Mouse (Mus musculus): ENCODE results near the gene Hpca. TPM values are rescaled to one million over a fixed set of nuclear protein-coding genes. Genes with fewer than 3 reads are reported as not detected.

Hpca gene
- total and polyA plus RNA-seq, 2 experiments from 2014 or later: 202 to 270 TPM

GRCm38 (mm10) chr4:129102133-129102829, 19.6 kb downstream of the Hpca start:
- no peak overlapping the region for H3K9ac ChIP-seq (replicated peaks; ENCODE audit: low read length)

GRCm38 (mm10) chr4:129097006-129097405, 24.8 kb downstream of the Hpca start:
- 79% methylated on average over 7 of the region's 7 CpGs for WGBS
- no peak for ATAC-seq
- DNase-seq (ENCODE audit: low spot score): no peak

More at GRCm38 (mm10) chr4:129102133-129102829, 19.6 kb downstream of the Hpca start:
- Histone ChIP-seq H3K4me2 (ENCODE audit: low read depth, low read length) (no peak overlapping the region), H3K36me3 (ENCODE audit: insufficient read depth, low read length) (no peaks in the 10 kb centered on the region), H3K27ac (no peak overlapping the region), H3K9me3 (ENCODE audit: low read length) (no peaks in the 10 kb centered on the region), H3K4me3 (ENCODE audit: low read length) (no peak overlapping the region), H3K4me1 (ENCODE audit: insufficient read depth, low read length) (0 out of 2 replicates have a peak, but pooled peaks cover 3% of the 10 kb centered on the region), H3K27me3 (ENCODE audit: insufficient read depth, low read length) (peaks cover 26% of the 10 kb centered on the region)
- 84% methylated on average over 14 of the region's 14 CpGs for WGBS
- TF ChIP-seq CTCF (IDR thresholded peaks at IDR 0.05; ENCODE audit: low read depth): no peak
- DNase-seq (ENCODE audit: low spot score) (no peak), ATAC-seq (no peak)

GRCm38 (mm10) chr4:129095276-129095675, 26.6 kb downstream of the Hpca start:
- ATAC-seq (no peak), DNase-seq (ENCODE audit: low spot score) (no peak)
- no peaks in the 10 kb centered on the region for H3K27me3 ChIP-seq (ENCODE audit: insufficient read depth, low read length)
- H3K27ac ChIP-seq: no peak overlapping the region
- H3K4me1 ChIP-seq (ENCODE audit: insufficient read depth, low read length): no peaks in the 10 kb centered on the region
- H3K9me3 ChIP-seq (ENCODE audit: low read length): no peaks in the 10 kb centered on the region
- H3K4me3 ChIP-seq (ENCODE audit: low read length): no peak overlapping the region
- H3K4me2 ChIP-seq (ENCODE audit: low read depth, low read length): no peak overlapping the region
- 34% methylated on average over 15 of the region's 15 CpGs for WGBS
- no peak for TF ChIP-seq CTCF (IDR thresholded peaks at IDR 0.05; ENCODE audit: low read depth)
- H3K9ac ChIP-seq (replicated peaks; ENCODE audit: low read length): no peak overlapping the region
- no peaks in the 10 kb centered on the region for H3K36me3 ChIP-seq (ENCODE audit: insufficient read depth, low read length)

More at GRCm38 (mm10) chr4:129097006-129097405, 24.8 kb downstream of the Hpca start:
- no peak; the same call in 1 of the 2 replicates for TF ChIP-seq CTCF (IDR thresholded peaks at IDR 0.05; ENCODE audit: low read depth)
- no peaks in the 10 kb centered on the region for H3K36me3 ChIP-seq (ENCODE audit: insufficient read depth, low read length)
- no peaks in the 10 kb centered on the region for H3K4me1 ChIP-seq (ENCODE audit: insufficient read depth, low read length)
- no peaks in the 10 kb centered on the region for H3K9me3 ChIP-seq (ENCODE audit: low read length)
- H3K9ac ChIP-seq (replicated peaks; ENCODE audit: low read length): no peak overlapping the region
- no peak overlapping the region for H3K4me3 ChIP-seq (ENCODE audit: low read length)
- no peak overlapping the region for H3K4me2 ChIP-seq (ENCODE audit: low read depth, low read length)
- H3K27me3 ChIP-seq (ENCODE audit: insufficient read depth, low read length): no peaks in the 10 kb centered on the region
- H3K27ac ChIP-seq: no peak overlapping the region

GRCm38 (mm10) chr4:129087850-129088249, 34.0 kb downstream of the Hpca start:
- no peak for ATAC-seq
- TF ChIP-seq CTCF (IDR thresholded peaks at IDR 0.05; ENCODE audit: low read depth): no peak
- Histone ChIP-seq H3K9me3 (ENCODE audit: low read length) (no peaks in the 10 kb centered on the region), H3K27ac (no peak overlapping the region), H3K4me1 (ENCODE audit: insufficient read depth, low read length) (no peaks in the 10 kb centered on the region), H3K4me2 (ENCODE audit: low read depth, low read length) (no peak overlapping the region), H3K36me3 (ENCODE audit: insufficient read depth, low read length) (peaks cover 7% of the 10 kb centered on the region; the same call in 1 of the 2 replicates), H3K4me3 (ENCODE audit: low read length) (no peak overlapping the region), H3K9ac (replicated peaks; ENCODE audit: low read length) (no peak overlapping the region), H3K27me3 (ENCODE audit: insufficient read depth, low read length) (no peaks in the 10 kb centered on the region)
- 61% methylated on average over 5 of the region's 5 CpGs for WGBS
- DNase-seq (ENCODE audit: low spot score): no peak

GRCm38 (mm10) chr4:129086078-129086477, 35.8 kb downstream of the Hpca start:
- Histone ChIP-seq H3K9me3 (ENCODE audit: low read length) (no peaks in the 10 kb centered on the region), H3K27me3 (ENCODE audit: insufficient read depth, low read length) (no peaks in the 10 kb centered on the region), H3K4me1 (ENCODE audit: insufficient read depth, low read length) (no peaks in the 10 kb centered on the region; the same call in 1 of the 2 replicates), H3K9ac (replicated peaks; ENCODE audit: low read length) (no peak overlapping the region), H3K27ac (no peak overlapping the region), H3K36me3 (ENCODE audit: insufficient read depth, low read length) (peaks cover 9% of the 10 kb centered on the region; the same call in 1 of the 2 replicates), H3K4me3 (ENCODE audit: low read length) (no peak overlapping the region), H3K4me2 (ENCODE audit: low read depth, low read length) (no peak overlapping the region)
- DNase-seq (ENCODE audit: low spot score) (peak; percentile 84), ATAC-seq (peak; percentile 66; the same call in 1 of the 2 replicates)
- WGBS: 24% methylated on average over 8 of the region's 8 CpGs
- TF ChIP-seq CTCF (IDR thresholded peaks at IDR 0.05; ENCODE audit: low read depth): peak; percentile 97

- H3K9ac ChIP-seq (replicated peaks; ENCODE audit: low read length): no peak overlapping the region
- WGBS: 89% methylated on average over 9 of the region's 9 CpGs
These were observed 36.9 kb downstream of the Hpca start for GRCm38 (mm10) chr4:129084896-129085295.

More at GRCm38 (mm10) chr4:129084896-129085295, 36.9 kb downstream of the Hpca start:
- no peaks in the 10 kb centered on the region for H3K27me3 ChIP-seq (ENCODE audit: insufficient read depth, low read length)
- no peaks in the 10 kb centered on the region; the same call in 1 of the 2 replicates for H3K4me1 ChIP-seq (ENCODE audit: insufficient read depth, low read length)
- H3K27ac ChIP-seq: no peak overlapping the region
- peaks cover 19% of the 10 kb centered on the region for H3K36me3 ChIP-seq (ENCODE audit: insufficient read depth, low read length)
- DNase-seq (ENCODE audit: low spot score): no peak
- TF ChIP-seq CTCF (IDR thresholded peaks at IDR 0.05; ENCODE audit: low read depth): no peak
- no peak overlapping the region for H3K4me2 ChIP-seq (ENCODE audit: low read depth, low read length)
- no peak for ATAC-seq
- H3K9me3 ChIP-seq (ENCODE audit: low read length): no peaks in the 10 kb centered on the region
- H3K4me3 ChIP-seq (ENCODE audit: low read length): no peak overlapping the region

Measured in hindbrain, postnatal 0 days (tissue).